Mouse (Mus musculus): ENCODE measurements around the gene Traf2. TPM values are rescaled to one million over a fixed set of nuclear protein-coding genes. Genes with fewer than 3 reads are reported as not detected.

Traf2 gene
- total and polyA plus RNA-seq, 3 experiments = 10.8 to 15.8 (median 13.5) TPM

GRCm38 (mm10) chr2:25574579-25575431 is 28.1 kb upstream of the Traf2 start, which contains the start of the genes Mamdc4 and Phpt1:
Gene Mamdc4, minus strand, starts transcription at chr2:25574845.
Gene Phpt1, minus strand, starts transcription at chr2:25575224.
- intact Hi-C loops (cut with DNase I) = no loop called here
- Histone ChIP-seq H3K36me3 (ENCODE audit: control insufficient read depth, insufficient read depth, low read length) (no peaks in the 10 kb centered on the region), H3K9ac (ENCODE audit: low read depth, low read length) (peak within 1 kb of the TSS; percentile 88), H3K79me2 (replicated peaks; ENCODE audit: control insufficient read depth, insufficient read depth, low read length) (no peaks in the 10 kb centered on the region), H3K4me3 (peak within 1 kb of the TSS; percentile 88), H3K27me3 (ENCODE audit: control insufficient read depth, insufficient read depth, low read length) (peaks cover 25% of the 10 kb centered on the region), H3K27ac (peak within 1 kb of the TSS; percentile 98), H3K4me1 (ENCODE audit: control insufficient read depth, insufficient read depth, low read length) (peaks cover 1% of the 10 kb centered on the region)
- TF ChIP-seq EP300 (IDR thresholded peaks at IDR 0.05; ENCODE audit: insufficient read depth, low read depth, low read length) = peak; percentile 41; the same call in 1 of the 2 replicates
- no peak for TF ChIP-seq CTCF (IDR thresholded peaks at IDR 0.05)
- TF ChIP-seq POLR2A (IDR thresholded peaks at IDR 0.05; ENCODE audit: insufficient read depth, low read depth, low read length) = peak; percentile 81
- DNase-seq = peak; percentile 97 to 98
- WGBS = 1% methylated on average over 43 of the region's 45 CpGs

- peak overlapping the region; percentile 88 for H3K9ac ChIP-seq (ENCODE audit: low read depth, low read length)
- 11% methylated on average over 11 of the region's 11 CpGs for WGBS
- intact Hi-C loops (cut with DNase I) = no loop called here
- TF ChIP-seq POLR2A (IDR thresholded peaks at IDR 0.05; ENCODE audit: insufficient read depth, low read depth, low read length) (no peak), EP300 (IDR thresholded peaks at IDR 0.05; ENCODE audit: insufficient read depth, low read depth, low read length) (no peak), CTCF (IDR thresholded peaks at IDR 0.05) (no peak)
- H3K4me1 ChIP-seq (ENCODE audit: control insufficient read depth, insufficient read depth, low read length) = peaks cover 1% of the 10 kb centered on the region
- H3K4me3 ChIP-seq = peak overlapping the region; percentile 88
- no peaks in the 10 kb centered on the region for H3K79me2 ChIP-seq (replicated peaks; ENCODE audit: control insufficient read depth, insufficient read depth, low read length)
- DNase-seq = peak in 1 of 2 experiments; percentile 31
- peaks cover 19% of the 10 kb centered on the region for H3K27me3 ChIP-seq (ENCODE audit: control insufficient read depth, insufficient read depth, low read length)
- no peaks in the 10 kb centered on the region for H3K36me3 ChIP-seq (ENCODE audit: control insufficient read depth, insufficient read depth, low read length)
- H3K27ac ChIP-seq = peak overlapping the region; percentile 98
Measured at GRCm38 (mm10) chr2:25574136-25574535, 27.4 kb upstream of the Traf2 start.

- Histone ChIP-seq H3K27me3 (ENCODE audit: control insufficient read depth, insufficient read depth, low read length) (peaks cover 10% of the 10 kb centered on the region), H3K4me1 (ENCODE audit: control insufficient read depth, insufficient read depth, low read length) (peaks cover 1% of the 10 kb centered on the region), H3K9ac (ENCODE audit: low read depth, low read length) (no peak overlapping the region), H3K79me2 (replicated peaks; ENCODE audit: control insufficient read depth, insufficient read depth, low read length) (no peaks in the 10 kb centered on the region), H3K4me3 (no peak overlapping the region), H3K36me3 (ENCODE audit: control insufficient read depth, insufficient read depth, low read length) (no peaks in the 10 kb centered on the region), H3K27ac (no peak overlapping the region)
- intact Hi-C loops (cut with DNase I) = no loop called here
- 84% methylated on average over 2 of the region's 2 CpGs for WGBS
- peak in 1 of 2 experiments; percentile 15 for DNase-seq
- no peak for TF ChIP-seq POLR2A (IDR thresholded peaks at IDR 0.05; ENCODE audit: insufficient read depth, low read depth, low read length)
- no peak for TF ChIP-seq CTCF (IDR thresholded peaks at IDR 0.05)
- TF ChIP-seq EP300 (IDR thresholded peaks at IDR 0.05; ENCODE audit: insufficient read depth, low read depth, low read length) = no peak
Measured at GRCm38 (mm10) chr2:25573068-25573467, 26.3 kb upstream of the Traf2 start.

GRCm38 (mm10) chr2:25571221-25571620 is 24.5 kb upstream of the Traf2 start:
- 72% methylated on average over 4 of the region's 4 CpGs for WGBS
- Histone ChIP-seq H3K36me3 (ENCODE audit: control insufficient read depth, insufficient read depth, low read length) (no peaks in the 10 kb centered on the region), H3K27ac (no peak overlapping the region), H3K79me2 (replicated peaks; ENCODE audit: control insufficient read depth, insufficient read depth, low read length) (no peaks in the 10 kb centered on the region), H3K4me3 (no peak overlapping the region), H3K9ac (ENCODE audit: low read depth, low read length) (no peak overlapping the region), H3K27me3 (ENCODE audit: control insufficient read depth, insufficient read depth, low read length) (no peaks in the 10 kb centered on the region), H3K4me1 (ENCODE audit: control insufficient read depth, insufficient read depth, low read length) (peaks cover 1% of the 10 kb centered on the region)
- DNase-seq = peak in 1 of 2 experiments; percentile 14
- TF ChIP-seq CTCF (IDR thresholded peaks at IDR 0.05) (no peak), EP300 (IDR thresholded peaks at IDR 0.05; ENCODE audit: insufficient read depth, low read depth, low read length) (no peak), POLR2A (IDR thresholded peaks at IDR 0.05; ENCODE audit: insufficient read depth, low read depth, low read length) (no peak)
- intact Hi-C loops (cut with DNase I) = no loop called here

DNA sequence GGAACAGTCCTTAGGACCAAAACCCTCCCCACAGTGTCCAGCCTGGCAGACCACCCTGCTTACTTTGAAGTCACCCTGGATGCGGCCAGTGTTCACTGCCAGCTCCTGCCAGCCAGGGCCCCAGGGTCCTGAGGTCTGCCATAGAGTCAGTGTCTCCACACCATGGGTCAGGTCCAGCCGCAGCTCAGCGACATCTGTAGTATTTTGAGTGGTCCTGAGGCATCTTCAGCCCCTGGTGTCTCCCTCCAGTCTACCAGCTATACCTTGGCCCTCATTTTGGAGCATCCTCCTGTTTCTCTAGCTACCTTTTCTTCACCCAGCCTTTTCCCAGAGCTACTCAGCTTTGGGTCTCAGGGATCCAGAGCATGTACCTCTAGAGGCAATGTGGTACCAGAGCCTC is 22.6 kb upstream of the Traf2 start:
- Histone ChIP-seq H3K36me3 (ENCODE audit: control insufficient read depth, insufficient read depth, low read length) (no peaks in the 10 kb centered on the region), H3K4me1 (ENCODE audit: control insufficient read depth, insufficient read depth, low read length) (no peaks in the 10 kb centered on the region), H3K27ac (no peak overlapping the region), H3K4me3 (no peak overlapping the region), H3K9ac (ENCODE audit: low read depth, low read length) (no peak overlapping the region), H3K27me3 (ENCODE audit: control insufficient read depth, insufficient read depth, low read length) (no peaks in the 10 kb centered on the region), H3K79me2 (replicated peaks; ENCODE audit: control insufficient read depth, insufficient read depth, low read length) (no peaks in the 10 kb centered on the region)
- no peak for DNase-seq
- TF ChIP-seq EP300 (IDR thresholded peaks at IDR 0.05; ENCODE audit: insufficient read depth, low read depth, low read length) = no peak
- TF ChIP-seq CTCF (IDR thresholded peaks at IDR 0.05) = no peak
- WGBS = 90% methylated on average over 3 of the region's 3 CpGs
- intact Hi-C loops (cut with DNase I) = no loop called here

GRCm38 (mm10) chr2:25568473-25569019 is 21.8 kb upstream of the Traf2 start:
- no peaks in the 10 kb centered on the region for H3K36me3 ChIP-seq (ENCODE audit: control insufficient read depth, insufficient read depth, low read length)
- H3K4me1 ChIP-seq (ENCODE audit: control insufficient read depth, insufficient read depth, low read length) = no peaks in the 10 kb centered on the region
- DNase-seq = no peak
- H3K4me3 ChIP-seq = no peak overlapping the region
- intact Hi-C loops (cut with DNase I) = no loop called here
- WGBS = 88% methylated on average over 6 of the region's 6 CpGs
- no peaks in the 10 kb centered on the region for H3K27me3 ChIP-seq (ENCODE audit: control insufficient read depth, insufficient read depth, low read length)
- H3K9ac ChIP-seq (ENCODE audit: low read depth, low read length) = no peak overlapping the region
- TF ChIP-seq CTCF (IDR thresholded peaks at IDR 0.05) = no peak
- TF ChIP-seq EP300 (IDR thresholded peaks at IDR 0.05; ENCODE audit: insufficient read depth, low read depth, low read length) = no peak
- no peak for TF ChIP-seq POLR2A (IDR thresholded peaks at IDR 0.05; ENCODE audit: insufficient read depth, low read depth, low read length)
- no peaks in the 10 kb centered on the region for H3K79me2 ChIP-seq (replicated peaks; ENCODE audit: control insufficient read depth, insufficient read depth, low read length)
- H3K27ac ChIP-seq = no peak overlapping the region
